Mouse (Mus musculus) heart, postnatal 14 days (tissue): Measurements from ENCODE around the gene Ryr3. TPM values are rescaled to one million over a fixed set of nuclear protein-coding genes. Genes with fewer than 3 reads are reported as not detected.
"Not testable (repeated sequence)": the region's sequence is repeated elsewhere in the genome, so short reads cannot be mapped to it uniquely, and the experiment has no call there.

Experiments
- DNase-seq, 2 experiments: peaks; one replicate each; pipeline ENCODE4 v3.0.0; 2021 to 2022
- intact Hi-C: fragments of 180-260 bp; cut with DNase I; formaldehyde crosslinking; loops from one replicate; pipeline ENCODE4 v1.15.1; 2025
- total RNA-seq, 2 experiments: library from RNA; stranded (reverse); gene quantifications; 2 replicates each; pipeline ENCODE4 v1.2.3; 2021

Ryr3 gene
- total RNA-seq, 2 experiments from 2014 or later = 1.00 to 1.4 TPM

DNA sequence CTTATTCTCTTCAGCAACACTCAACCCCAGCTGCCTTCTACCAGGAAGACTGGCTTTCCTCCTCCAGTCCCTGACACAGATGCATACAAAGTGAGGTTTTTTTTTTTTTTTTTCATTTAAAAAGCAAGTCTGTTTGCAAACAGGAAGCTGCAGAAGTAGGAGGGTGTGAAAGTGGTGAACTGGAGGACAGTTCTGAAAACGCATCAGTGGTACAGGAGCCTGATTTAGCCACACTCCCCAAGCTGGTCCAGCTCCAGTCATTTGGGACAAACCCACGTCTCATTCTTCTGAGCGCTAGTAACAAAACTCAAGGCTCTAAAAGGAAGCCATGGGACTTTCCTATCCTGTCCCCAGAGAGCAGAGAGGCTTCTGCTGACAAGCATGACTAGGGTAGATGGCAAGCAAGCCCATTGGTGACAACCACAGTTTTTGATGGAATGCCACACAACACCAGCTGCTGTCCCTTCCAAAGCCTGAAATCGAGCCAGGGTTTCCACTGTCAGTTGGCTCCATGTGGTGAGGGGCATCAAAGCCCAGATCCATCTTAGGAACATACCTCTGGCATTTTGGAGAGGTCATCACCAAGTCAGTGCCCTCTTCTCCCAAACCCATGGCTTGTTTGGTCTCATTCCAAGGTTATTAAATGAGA lies 101.5 kb downstream of the Ryr3 start:
- intact Hi-C loops = no loop called here
- no peak for DNase-seq

DNA sequence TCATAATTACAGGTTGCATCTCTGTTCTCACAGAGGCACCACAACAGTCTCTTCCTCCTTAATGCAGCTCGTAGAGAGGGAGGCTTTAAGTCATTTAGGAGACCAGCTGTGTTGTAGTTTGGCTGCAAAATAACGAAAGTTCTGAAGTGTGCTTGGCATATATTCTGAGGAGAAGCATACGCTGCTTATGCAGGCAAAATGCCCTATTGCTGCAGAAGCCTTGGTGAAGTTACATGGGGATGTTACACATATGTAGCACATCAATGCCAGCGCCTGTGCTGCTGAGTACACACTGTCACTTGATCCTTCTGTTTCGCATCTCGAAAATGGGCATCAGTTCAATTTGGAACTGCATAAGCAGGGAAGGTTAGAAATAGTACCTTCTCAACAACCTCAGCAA lies 112.3 kb downstream of the Ryr3 start:
- intact Hi-C loops = no loop called here
- no peak for DNase-seq

DNA sequence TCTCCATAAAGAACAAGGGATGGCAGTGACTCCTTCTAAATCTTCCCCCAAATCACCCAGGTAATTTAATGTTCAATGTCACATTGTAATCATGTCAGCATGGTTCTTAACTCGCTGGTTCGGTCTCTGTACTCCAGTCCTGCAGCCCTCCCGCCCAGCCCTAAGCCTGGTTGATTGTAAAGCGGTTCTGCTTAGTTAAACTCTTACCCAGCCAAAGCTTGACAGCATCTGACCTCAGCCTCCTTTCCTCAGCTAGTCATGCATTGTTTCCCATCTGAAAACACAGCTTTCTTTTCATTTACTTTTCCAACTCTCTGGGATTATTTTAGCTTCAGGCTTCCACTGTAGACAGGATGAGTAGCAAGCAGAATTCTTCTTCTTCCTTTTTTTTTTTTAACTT lies 121.7 kb downstream of the Ryr3 start:
- no peak for DNase-seq
- intact Hi-C loops = no loop called here

- DNase-seq = no peak
- intact Hi-C loops = no loop called here
Measured at GRCm38 (mm10) chr2:113094088-113094487, 122.8 kb downstream of the Ryr3 start.

DNA sequence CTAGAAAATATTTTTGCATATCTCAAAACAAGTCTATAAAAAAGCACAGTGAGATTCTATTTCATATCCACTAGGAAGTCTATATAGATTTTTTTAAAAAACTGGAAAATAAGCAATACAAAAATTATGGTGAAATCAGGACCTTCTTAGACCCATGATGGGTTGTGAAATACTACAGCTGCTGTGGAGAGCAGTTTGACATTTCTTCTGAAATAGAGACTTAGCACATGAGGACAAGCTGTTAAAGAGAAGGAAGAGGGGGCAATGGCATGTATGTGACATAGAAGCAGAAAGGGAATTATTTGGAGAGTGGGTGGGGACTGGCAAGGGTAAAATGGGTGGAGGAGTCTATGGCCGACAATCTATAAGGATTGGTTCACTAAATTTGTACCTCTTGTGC lies 124.1 kb downstream of the Ryr3 start:
- no peak for DNase-seq
- intact Hi-C loops = no loop called here

DNA sequence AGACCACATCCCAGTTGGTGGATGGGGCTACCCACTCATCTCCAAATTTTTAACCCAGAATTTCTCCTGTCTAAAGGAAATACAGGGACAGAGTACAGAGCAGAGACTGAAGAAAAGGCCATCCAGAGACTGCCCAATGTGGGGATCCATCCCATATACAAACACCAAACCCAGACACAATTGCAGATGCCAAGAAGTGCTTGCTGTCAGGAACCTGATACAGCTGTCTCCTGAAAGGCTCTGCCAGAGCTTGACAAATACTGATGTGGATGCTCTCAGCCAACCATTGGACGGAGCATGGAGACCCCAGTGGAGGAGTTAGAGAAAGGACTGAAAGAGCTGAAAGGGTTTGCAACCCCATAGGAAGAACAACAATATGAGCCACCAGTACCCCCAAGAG lies 125.6 kb downstream of the Ryr3 start:
- intact Hi-C loops, DNase-seq: not testable (repeated sequence)

- no peak for DNase-seq
- intact Hi-C loops = no loop called here
Measured at GRCm38 (mm10) chr2:113076396-113076795, 140.5 kb downstream of the Ryr3 start.

DNA sequence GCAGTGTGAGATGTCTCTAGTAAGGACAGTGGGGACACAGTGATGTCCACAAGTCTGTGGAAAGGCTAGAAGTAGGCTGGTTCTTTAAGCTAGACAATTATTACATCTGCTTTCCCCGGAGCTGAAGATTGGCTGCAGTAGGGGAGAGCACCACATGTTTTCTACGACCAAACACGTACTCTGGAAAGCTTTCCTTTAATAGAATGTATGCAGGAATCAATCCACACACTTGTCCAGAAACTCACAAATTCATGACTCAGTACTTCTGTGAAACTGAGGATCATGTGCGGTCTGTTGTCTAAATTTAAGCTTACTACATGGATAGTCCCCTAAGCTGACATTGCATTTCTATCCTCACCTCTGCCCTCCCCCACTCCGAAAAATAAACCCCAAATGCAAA lies 157.5 kb downstream of the Ryr3 start:
- intact Hi-C loops = no loop called here
- DNase-seq = no peak

DNA sequence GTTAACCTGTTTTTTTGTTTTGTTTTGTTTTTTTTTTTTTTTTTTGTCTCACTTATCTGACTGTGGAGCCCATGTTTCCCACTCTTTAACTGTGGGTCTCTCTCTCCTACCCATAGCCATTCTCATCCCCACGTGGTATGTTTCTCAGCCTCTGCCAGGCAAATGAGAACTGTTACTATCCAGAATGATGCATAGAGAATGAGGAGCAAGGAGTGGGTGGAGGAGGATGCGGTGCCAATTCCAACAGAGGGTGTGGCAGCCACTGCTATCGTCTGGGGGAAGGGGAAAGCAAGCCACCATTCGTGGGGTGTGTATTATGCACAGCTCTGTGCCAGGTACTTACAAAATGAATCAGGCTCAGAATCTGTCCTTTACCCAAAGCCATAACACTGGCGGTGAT lies 158.0 kb downstream of the Ryr3 start:
- intact Hi-C loops = no loop called here
- no peak for DNase-seq

DNA sequence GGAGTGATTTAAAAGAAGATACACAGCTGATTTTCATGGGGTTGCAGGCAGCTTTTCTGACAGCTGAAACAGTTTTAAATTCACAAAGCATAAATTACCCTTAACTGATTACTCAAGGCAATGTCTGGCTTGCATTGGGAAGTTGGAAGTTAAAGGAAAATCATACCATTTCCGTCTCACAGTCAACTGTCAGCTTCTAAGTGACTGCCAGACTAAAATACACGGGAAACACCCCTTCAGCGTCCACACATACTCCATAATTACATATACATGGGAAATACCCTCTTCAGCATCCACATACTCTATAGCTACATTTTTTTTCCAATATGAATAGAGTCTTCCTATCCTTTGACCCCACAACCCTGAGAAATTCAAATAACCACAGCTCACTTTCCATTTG lies 158.8 kb downstream of the Ryr3 start:
- intact Hi-C loops = no loop called here
- DNase-seq = no peak

- no peak for DNase-seq
- intact Hi-C loops = no loop called here
Measured at GRCm38 (mm10) chr2:113055591-113055990, 161.3 kb downstream of the Ryr3 start.

DNA sequence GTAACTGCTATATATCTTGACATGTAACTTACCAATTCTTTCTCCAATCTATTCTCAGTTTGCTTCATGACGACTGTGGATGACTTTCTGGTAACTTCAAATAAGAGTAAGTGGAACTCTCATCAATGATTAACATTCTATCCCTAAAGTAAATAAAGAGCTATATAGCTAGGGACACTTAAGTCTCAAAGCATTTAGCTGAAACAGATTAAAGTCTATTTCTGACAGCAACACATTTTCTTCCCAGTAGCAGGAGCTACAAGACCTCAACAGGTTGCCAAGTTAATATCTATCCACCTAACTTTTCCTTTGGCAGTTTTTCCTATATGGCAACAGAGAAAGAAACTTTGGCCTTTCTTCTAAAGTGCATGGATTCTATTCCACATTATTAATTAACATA lies 167.1 kb downstream of the Ryr3 start:
- DNase-seq = no peak
- intact Hi-C loops = no loop called here

DNA sequence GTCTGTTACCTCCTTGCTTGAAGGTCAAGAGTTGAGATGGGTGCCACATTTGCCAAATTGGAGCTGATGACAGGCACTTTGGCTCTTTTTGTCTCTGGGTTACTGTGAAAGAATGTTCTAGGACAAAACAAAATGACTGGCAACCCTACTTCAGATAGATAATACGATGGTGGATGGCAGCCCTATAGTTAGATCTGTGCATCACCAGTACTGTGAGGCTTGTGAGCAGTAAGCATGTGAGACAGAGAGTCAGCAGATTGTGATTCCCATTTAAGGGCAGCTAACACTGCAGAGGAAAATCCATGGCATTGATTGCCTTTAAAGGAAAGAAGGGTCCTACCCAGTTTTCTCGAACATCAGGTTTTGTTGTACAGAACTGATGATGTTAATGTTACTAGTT lies 180.3 kb downstream of the Ryr3 start:
- DNase-seq = no peak
- intact Hi-C loops = no loop called here

GRCm38 (mm10) chr2:113030689-113031088 lies 186.2 kb downstream of the Ryr3 start:
- intact Hi-C loops = no loop called here
- DNase-seq = no peak

- intact Hi-C loops = no loop called here
- no peak for DNase-seq
Measured at GRCm38 (mm10) chr2:113019896-113020295, 197.0 kb downstream of the Ryr3 start.

GRCm38 (mm10) chr2:113018278-113018677 lies 198.6 kb downstream of the Ryr3 start:
- no peak for DNase-seq
- intact Hi-C loops = no loop called here

DNA sequence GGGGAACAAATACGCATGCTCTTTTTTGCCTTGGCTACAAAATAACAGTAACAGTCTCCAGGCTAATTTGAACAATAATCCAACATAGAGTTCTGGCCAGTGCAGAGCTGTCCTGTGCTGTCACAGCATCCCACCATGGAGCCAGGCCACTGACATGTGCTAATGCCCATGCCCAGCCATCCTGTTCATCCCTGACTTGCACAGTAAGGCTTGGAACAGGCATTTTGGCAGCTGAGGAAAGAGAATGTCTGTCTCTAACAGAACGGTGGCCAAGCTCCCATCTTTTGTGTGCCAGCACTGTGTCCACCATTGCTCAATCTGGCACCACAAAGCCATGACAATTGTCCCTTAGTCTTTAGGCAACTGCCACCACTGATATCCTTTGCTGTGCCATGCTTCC lies 200.7 kb downstream of the Ryr3 start:
- no peak for DNase-seq
- intact Hi-C loops = no loop called here

- intact Hi-C loops = no loop called here
- DNase-seq = no peak
Measured at GRCm38 (mm10) chr2:113008961-113009740, 207.7 kb downstream of the Ryr3 start.

DNA sequence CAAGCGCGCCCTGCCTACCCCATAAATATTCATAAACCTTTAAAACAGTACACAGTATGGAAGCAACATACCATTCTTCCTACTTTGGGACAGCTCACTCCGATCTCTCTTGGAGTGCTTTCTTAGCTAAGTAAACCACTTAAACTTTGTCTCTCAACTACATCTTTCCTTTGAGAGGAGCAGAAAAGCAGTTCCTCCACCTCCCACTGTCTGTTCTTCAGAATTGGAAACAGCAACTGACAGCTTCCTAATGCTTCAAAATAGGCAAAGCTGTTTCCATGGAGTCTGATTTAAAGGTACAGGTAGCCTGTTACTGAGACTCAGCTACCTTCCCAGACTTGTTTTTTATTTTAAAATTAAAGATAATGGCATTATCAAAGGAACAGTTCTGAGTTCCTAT lies 218.4 kb downstream of the Ryr3 start:
- DNase-seq = no peak
- intact Hi-C loops = no loop called here

- no peak for DNase-seq
- intact Hi-C loops = no loop called here
Measured at GRCm38 (mm10) chr2:112982908-112983510, 233.9 kb downstream of the Ryr3 start.

DNA sequence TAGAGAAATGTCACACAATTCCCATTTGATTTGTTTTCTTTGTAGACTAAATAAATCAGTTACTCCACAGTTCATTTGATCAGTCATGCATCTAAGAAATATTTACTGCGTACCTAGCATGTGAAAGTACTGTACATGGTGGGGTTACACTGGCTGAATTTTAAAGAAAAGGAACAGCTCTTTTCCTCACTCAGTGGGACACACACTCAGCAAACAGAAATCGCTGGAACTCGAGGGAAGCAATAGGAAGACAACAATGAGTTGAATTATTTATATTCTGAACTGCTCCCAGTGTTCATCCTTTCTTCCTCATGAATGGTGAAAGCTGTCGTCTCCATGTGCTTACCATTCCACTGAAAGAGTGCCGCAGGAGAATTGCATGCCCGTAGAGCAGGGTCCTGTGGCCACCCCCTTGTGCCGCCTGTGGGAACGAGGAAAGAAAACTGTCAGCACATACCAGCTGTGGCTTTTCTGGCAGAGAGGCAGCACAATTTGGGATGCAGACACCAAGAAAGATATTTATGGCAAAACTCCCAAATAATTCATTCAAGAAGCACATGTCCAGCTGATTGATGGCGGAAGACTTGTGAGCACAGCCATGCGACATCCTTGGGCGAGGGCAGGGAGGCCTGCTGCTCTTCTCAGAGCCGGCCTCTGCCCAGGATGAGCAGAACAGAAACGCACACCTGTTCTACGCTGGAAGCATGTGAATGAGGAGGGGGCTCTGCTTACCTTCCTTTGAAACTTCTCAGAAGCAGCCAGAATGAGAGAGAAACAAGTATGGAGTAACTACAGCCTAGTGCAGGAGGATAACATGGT lies 249.9 kb downstream of the Ryr3 start:
- intact Hi-C loops = no loop called here

More for the DNA sequence above, 249.9 kb downstream of the Ryr3 start:
- no peak for DNase-seq
